Mouse (Mus musculus) testis, adult 2 months (tissue): Measurements from ENCODE around the gene Myo10. TPM values are rescaled to one million over a fixed set of nuclear protein-coding genes. Genes with fewer than 3 reads are reported as not detected.

Experiments
- H3K27ac ChIP-seq: fragments of 200-500 bp; 2 replicates; pipeline ENCODE4 v1.5.1; 2012; ENCODE audit warnings: low read depth, low read length; ENCODE audit not compliant: control insufficient read depth, insufficient read depth
- H3K27me3 ChIP-seq: fragments of 200-500 bp; 2 replicates; pipeline ENCODE4 v1.6.1; 2012; ENCODE audit warnings: mild to moderate bottlenecking, low read length, moderate library complexity; ENCODE audit not compliant: control insufficient read depth, insufficient read depth
- H3K36me3 ChIP-seq: fragments of 200-500 bp; 2 replicates; pipeline ENCODE4 v1.6.1; 2012; ENCODE audit warnings: mild to moderate bottlenecking, low read length; ENCODE audit not compliant: control insufficient read depth, insufficient read depth
- H3K4me1 ChIP-seq: fragments of 200-500 bp; 2 replicates; pipeline ENCODE4 v1.6.1; 2012; ENCODE audit warnings: low read length; ENCODE audit not compliant: control insufficient read depth, insufficient read depth
- H3K4me3 ChIP-seq: fragments of 200-500 bp; 2 replicates; pipeline ENCODE4 v1.5.1; 2012; ENCODE audit warnings: low read depth, mild to moderate bottlenecking, low read length, moderate library complexity, mixed read lengths; ENCODE audit not compliant: control insufficient read depth
- CTCF ChIP-seq: fragments of 200-500 bp; IDR thresholded peaks from 2 replicates; pipeline ENCODE4 v1.5.1; 2012; ENCODE audit warnings: low read depth, mild to moderate bottlenecking, inconsistent platforms, low read length, moderate library complexity; ENCODE audit not compliant: control insufficient read depth, insufficient read depth, insufficient replicate concordance
- POLR2A ChIP-seq: fragments of 200-500 bp; IDR thresholded peaks from 2 replicates; pipeline ENCODE4 v1.6.1; 2012; ENCODE audit warnings: low read depth, mild to moderate bottlenecking, inconsistent platforms, low read length, moderate library complexity; ENCODE audit not compliant: control insufficient read depth
- polyA plus RNA-seq: library from polyadenylated mRNA; depleted of rRNA; stranded (reverse); fragments of >200 nt; gene quantifications from 2 replicates; pipeline ENCODE4 v1.2.3, GENCODE M21; 2012

Gene Myo10
- polyA plus RNA-seq, 1 experiment = 17.5 TPM

- Histone ChIP-seq H3K27me3 (no peaks in the 10 kb centered on the region), H3K27ac (no peak overlapping the region), H3K4me3 (no peak overlapping the region), H3K4me1 (peaks cover 5% of the 10 kb centered on the region), H3K36me3 (no peaks in the 10 kb centered on the region)
- no peak for TF ChIP-seq CTCF
Observed at GRCm38 (mm10) chr15:25627012-25627411, 4.7 kb downstream of the Myo10 start.

- H3K4me3 ChIP-seq = no peak overlapping the region
- H3K4me1 ChIP-seq = no peaks in the 10 kb centered on the region; the same call in none of the 2 replicates
- no peaks in the 10 kb centered on the region for H3K36me3 ChIP-seq
- H3K27ac ChIP-seq = no peak overlapping the region
- no peaks in the 10 kb centered on the region for H3K27me3 ChIP-seq
- no peak for TF ChIP-seq POLR2A
- TF ChIP-seq CTCF = no peak
Observed at GRCm38 (mm10) chr15:25628251-25628650, 5.9 kb downstream of the Myo10 start.

- Histone ChIP-seq H3K36me3 (no peaks in the 10 kb centered on the region), H3K4me3 (no peak overlapping the region), H3K27me3 (no peaks in the 10 kb centered on the region), H3K27ac (no peak overlapping the region), H3K4me1 (peaks cover 2% of the 10 kb centered on the region; the same call in 1 of the 2 replicates)
- no peak for TF ChIP-seq CTCF
- no peak for TF ChIP-seq POLR2A
Observed at GRCm38 (mm10) chr15:25630716-25631115, 8.4 kb downstream of the Myo10 start.

- Histone ChIP-seq H3K4me1 (peaks cover 2% of the 10 kb centered on the region; the same call in 1 of the 2 replicates), H3K27ac (no peak overlapping the region), H3K4me3 (no peak overlapping the region), H3K36me3 (no peaks in the 10 kb centered on the region), H3K27me3 (no peaks in the 10 kb centered on the region)
- TF ChIP-seq POLR2A (no peak), CTCF (no peak)
Observed at GRCm38 (mm10) chr15:25631332-25631731, 9.0 kb downstream of the Myo10 start.

- TF ChIP-seq CTCF (no peak), POLR2A (no peak)
- H3K4me1 ChIP-seq = peaks cover 2% of the 10 kb centered on the region; the same call in 1 of the 2 replicates
- no peaks in the 10 kb centered on the region for H3K27me3 ChIP-seq
- no peak overlapping the region for H3K27ac ChIP-seq
- H3K36me3 ChIP-seq = no peaks in the 10 kb centered on the region
- H3K4me3 ChIP-seq = no peak overlapping the region
Observed at GRCm38 (mm10) chr15:25632902-25633301, 10.6 kb downstream of the Myo10 start.

GRCm38 (mm10) chr15:25633674-25634340 is 11.5 kb downstream of the Myo10 start:
- Histone ChIP-seq H3K36me3 (no peaks in the 10 kb centered on the region), H3K27ac (peak overlapping the region; percentile 7; the same call in 1 of the 2 replicates), H3K4me3 (no peak overlapping the region), H3K27me3 (no peaks in the 10 kb centered on the region), H3K4me1 (peaks cover 2% of the 10 kb centered on the region; the same call in 1 of the 2 replicates)
- TF ChIP-seq POLR2A = no peak
- TF ChIP-seq CTCF = no peak

GRCm38 (mm10) chr15:25637727-25638126 is 15.4 kb downstream of the Myo10 start:
- H3K4me1 ChIP-seq = peaks cover 4% of the 10 kb centered on the region; the same call in 1 of the 2 replicates

More at GRCm38 (mm10) chr15:25637727-25638126, 15.4 kb downstream of the Myo10 start:
- no peak for TF ChIP-seq POLR2A
- H3K36me3 ChIP-seq = no peaks in the 10 kb centered on the region
- H3K27me3 ChIP-seq = no peaks in the 10 kb centered on the region
- H3K27ac ChIP-seq = no peak overlapping the region
- no peak overlapping the region for H3K4me3 ChIP-seq
